In the genomic region with DNA sequence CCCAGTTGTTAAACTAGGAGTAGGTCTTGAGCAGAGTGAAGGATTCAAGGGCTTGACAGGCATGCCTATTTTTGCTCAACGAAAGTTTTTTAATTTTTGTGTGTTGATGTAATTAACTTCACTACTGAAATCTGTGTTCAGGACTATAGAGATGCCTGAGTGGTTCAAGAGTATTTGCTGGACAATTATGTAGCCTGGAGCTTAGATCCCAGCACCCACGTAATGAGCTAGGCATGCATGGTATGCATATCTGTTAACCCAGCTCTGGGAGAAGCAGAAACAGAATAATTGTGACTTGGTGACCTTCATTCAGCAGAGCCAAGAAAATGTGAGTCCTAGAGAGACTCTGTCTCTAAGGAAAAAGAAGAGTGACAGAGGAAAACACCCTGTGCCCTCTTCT, we compare ENCODE assay signal across 12 mouse cellular contexts. TPM values are rescaled to one million over a fixed set of nuclear protein-coding genes. Genes with fewer than 3 reads are reported as not detected.
DNase-seq lines count a peak whose midpoint lies in the region; ATAC-seq and TF ChIP-seq lines count a peak whose summit lies in the region.
"Had no signal": no experiment of that assay in that cellular context is flagged by ENCODE, and none has a peak within 500 bp of the region (broad histone marks: within the 10 kb centered on the region; RNA-seq: fewer than 3 reads in every experiment).

No protein-coding gene starts in this region.

- intact Hi-C loops in heart, adult 2 months (cut with DNase I), result no loop called here

- no peak overlapping the region for H3K4me2 ChIP-seq in lung, embryonic 14.5 days
- H3K4me2 ChIP-seq in forebrain, embryonic 12.5 days, result no peak overlapping the region
- H3K4me2 ChIP-seq: hindbrain, embryonic 15.5 days had no signal

- H3K9ac ChIP-seq in heart, adult 2 months (ENCODE audit: low read depth, low read length), result no peak overlapping the region
- H3K9ac ChIP-seq in lung, embryonic 14.5 days, result no peak overlapping the region
- no peak overlapping the region for H3K9ac ChIP-seq in forebrain, embryonic 12.5 days
- H3K9ac ChIP-seq: hindbrain, embryonic 15.5 days had no signal

- no peak for TF ChIP-seq POLR2A in heart, adult 2 months (IDR thresholded peaks at IDR 0.05; ENCODE audit: insufficient read depth, low read depth, low read length)

- 46% methylated on average over 2 of the region's 2 CpGs for WGBS in heart, embryonic 10.5 days
- 35% methylated on average over 2 of the region's 2 CpGs for WGBS in heart, adult 2 months
- WGBS in lung, embryonic 14.5 days, result 38% methylated on average over 2 of the region's 2 CpGs
- WGBS in forebrain, embryonic 12.5 days, result 63% methylated on average over 2 of the region's 2 CpGs

- TF ChIP-seq EP300 in heart, adult 2 months (IDR thresholded peaks at IDR 0.05; ENCODE audit: insufficient read depth, low read depth, low read length), result no peak

- H3K4me1 ChIP-seq in heart, embryonic 10.5 days, result no peaks in the 10 kb centered on the region
- H3K4me1 ChIP-seq in heart, adult 2 months (ENCODE audit: control insufficient read depth, insufficient read depth, low read length), result no peaks in the 10 kb centered on the region
- H3K4me1 ChIP-seq in lung, embryonic 14.5 days (ENCODE audit: insufficient read depth), result no peaks in the 10 kb centered on the region
- H3K4me1 ChIP-seq in forebrain, embryonic 12.5 days, result no peaks in the 10 kb centered on the region
- H3K4me1 ChIP-seq: hindbrain, embryonic 15.5 days had no signal

- H3K9me3 ChIP-seq in heart, embryonic 10.5 days, result no peaks in the 10 kb centered on the region
- no peaks in the 10 kb centered on the region for H3K9me3 ChIP-seq in lung, embryonic 14.5 days (ENCODE audit: low read depth, low read length)
- H3K9me3 ChIP-seq in forebrain, embryonic 12.5 days, result no peaks in the 10 kb centered on the region
- H3K9me3 ChIP-seq: hindbrain, embryonic 15.5 days had no signal

- TF ChIP-seq CTCF in heart, adult 2 months (IDR thresholded peaks at IDR 0.05), result no peak
- no peak for TF ChIP-seq CTCF in lung, embryonic 14.5 days (IDR thresholded peaks at IDR 0.05; ENCODE audit: low read depth)

- no peak overlapping the region for H3K4me3 ChIP-seq in heart, embryonic 10.5 days
- no peak overlapping the region for H3K4me3 ChIP-seq in heart, adult 2 months
- H3K4me3 ChIP-seq in lung, embryonic 14.5 days (ENCODE audit: low read depth, low read length), result no peak overlapping the region
- H3K4me3 ChIP-seq in forebrain, embryonic 12.5 days (replicated peaks), result no peak overlapping the region
- H3K4me3 ChIP-seq: hindbrain, embryonic 15.5 days had no signal

- ATAC-seq in lung, embryonic 14.5 days (ENCODE audit: insufficient read depth), result peak; percentile 96
- no peak for ATAC-seq in forebrain, embryonic 12.5 days (ENCODE audit: low FRiP score)

- H3K27ac ChIP-seq in heart, embryonic 10.5 days, result peak overlapping the region; percentile 73; the same call in 1 of the 2 replicates
- H3K27ac ChIP-seq in heart, adult 2 months, result no peak overlapping the region
- H3K27ac ChIP-seq in lung, embryonic 14.5 days (ENCODE audit: low read depth), result peak overlapping the region; percentile 65; the same call in 1 of the 2 replicates
- no peak overlapping the region for H3K27ac ChIP-seq in forebrain, embryonic 12.5 days
- H3K27ac ChIP-seq: hindbrain, embryonic 15.5 days had no signal

- H3K79me2 ChIP-seq in heart, adult 2 months (replicated peaks; ENCODE audit: control insufficient read depth, insufficient read depth, low read length), result no peaks in the 10 kb centered on the region

- H3K27me3 ChIP-seq in heart, embryonic 10.5 days (ENCODE audit: insufficient read depth, poor library complexity, severe bottlenecking), result no peaks in the 10 kb centered on the region
- no peaks in the 10 kb centered on the region for H3K27me3 ChIP-seq in heart, adult 2 months (ENCODE audit: control insufficient read depth, insufficient read depth, low read length)
- no peaks in the 10 kb centered on the region for H3K27me3 ChIP-seq in lung, embryonic 14.5 days (ENCODE audit: insufficient read depth, low read length)
- H3K27me3 ChIP-seq in forebrain, embryonic 12.5 days, result no peaks in the 10 kb centered on the region
- H3K27me3 ChIP-seq: hindbrain, embryonic 15.5 days had no signal

- DNase-seq in heart, embryonic 10.5 days (ENCODE audit: low spot score), result no peak
- no peak for DNase-seq in heart, adult 2 months
- peak; percentile 96 for DNase-seq in Muller cell, postnatal 12 days (ENCODE audit: inconsistent ontology term)
- peak; percentile 24 to 65 for DNase-seq in kidney, adult 8-10 months
- DNase-seq in lung, embryonic 14.5 days, result peak; percentile 59
- DNase-seq in cerebellum, adult 11 months, result no peak
- no peak for DNase-seq in gastrocnemius, adult 8-10 months (ENCODE audit: low spot score in 2 of 2)
- DNase-seq: cerebellum, adult 9-10 months; left cerebral cortex, postnatal 4 days had no signal

- H3K36me3 ChIP-seq in heart, embryonic 10.5 days, result no peaks in the 10 kb centered on the region
- no peaks in the 10 kb centered on the region for H3K36me3 ChIP-seq in heart, adult 2 months (ENCODE audit: control insufficient read depth, insufficient read depth, low read length)
- no peaks in the 10 kb centered on the region for H3K36me3 ChIP-seq in lung, embryonic 14.5 days (ENCODE audit: insufficient read depth)
- no peaks in the 10 kb centered on the region for H3K36me3 ChIP-seq in forebrain, embryonic 12.5 days (replicated peaks)
- H3K36me3 ChIP-seq: hindbrain, embryonic 15.5 days had no signal

RNA-seq across cellular contexts. Expression of a gene that starts 10.6 kb away (rescaled TPM):
- polyA plus RNA-seq in heart, embryonic 10.5 days (2016; fragmentation: Nextera tagmentation; extraction: Ambion mirVana), result not detected in 2 replicates
- not detected for total RNA-seq in heart, adult 2 months (2021)
- polyA plus RNA-seq in heart, adult 2 months (2012; rRNA removed), result not detected in 2 replicates
- polyA plus RNA-seq in lung, embryonic 14.5 days (2014; fragmentation: Nextera tagmentation; extraction: Ambion mirVana), result not detected in 2 replicates
- not detected in 2 replicates for polyA plus RNA-seq in forebrain, embryonic 12.5 days (2016; fragmentation: Nextera tagmentation; extraction: Ambion mirVana)
- total RNA-seq in gastrocnemius, adult 8-10 months (2022), result not detected
- total RNA-seq: layer of hippocampus, adult 8-10 months; left cerebral cortex, postnatal 4 days had no signal
- polyA plus RNA-seq: hindbrain, embryonic 15.5 days had no signal

RNA-seq across cellular contexts. Expression of a gene that starts 54.6 kb away (rescaled TPM):
- polyA plus RNA-seq in heart, embryonic 10.5 days (2016; fragmentation: Nextera tagmentation; extraction: Ambion mirVana), result 3.6 and 6.3 TPM in 2 replicates
- total RNA-seq in heart, adult 2 months (2021), result under 1 TPM; 0.11 to 0.18 TPM
- polyA plus RNA-seq in heart, adult 2 months (2012; rRNA removed), result 0.18 and 1.5 TPM in 2 replicates
- 7.1 and 7.9 TPM in 2 replicates for polyA plus RNA-seq in lung, embryonic 14.5 days (2014; fragmentation: Nextera tagmentation; extraction: Ambion mirVana)
- polyA plus RNA-seq in forebrain, embryonic 12.5 days (2016; fragmentation: Nextera tagmentation; extraction: Ambion mirVana), result 1.8 and 4.2 TPM in 2 replicates
- total RNA-seq in gastrocnemius, adult 8-10 months (2022), result not detected

Comparison
In these comparisons a context has a peak if more than half of its experiments do, and no peak if none do; other contexts are left out.
1. H3K27ac ChIP-seq: peak in heart, embryonic 10.5 days (single experiment) and lung, embryonic 14.5 days (single experiment); none in heart, adult 2 months (single experiment) and forebrain, embryonic 12.5 days (single experiment).
2. DNase-seq: peak in Muller cell, postnatal 12 days (single experiment), kidney, adult 8-10 months (2 of 2) and lung, embryonic 14.5 days (single experiment); none in heart, embryonic 10.5 days (single experiment), heart, adult 2 months (0 of 2), cerebellum, adult 11 months (single experiment) and gastrocnemius, adult 8-10 months (0 of 2).